Mouse (Mus musculus): ENCODE measurements around the gene Slc25a21. TPM values are rescaled to one million over a fixed set of nuclear protein-coding genes. Genes with fewer than 3 reads are reported as not detected.

The Slc25a21 gene
- total RNA-seq, 1 experiment from 2014 or later: 24.2 TPM

GRCm38 (mm10) chr12:57186126-57186525, 11.1 kb downstream of the Slc25a21 start:
- 0 out of 2 replicates have a peak, but pooled peaks have one; percentile 30 for ATAC-seq (replicated peaks; ENCODE audit: low read depth, poor library complexity, severe bottlenecking)

- ATAC-seq (replicated peaks; ENCODE audit: low read depth, poor library complexity, severe bottlenecking): peak; percentile 76
Measured at GRCm38 (mm10) chr12:57185475-57185874, 11.8 kb downstream of the Slc25a21 start.

GRCm38 (mm10) chr12:57184401-57185147, 12.7 kb downstream of the Slc25a21 start:
- no peak for ATAC-seq (replicated peaks; ENCODE audit: low read depth, poor library complexity, severe bottlenecking)

GRCm38 (mm10) chr12:57179465-57180188, 17.6 kb downstream of the Slc25a21 start:
- no peak for ATAC-seq (replicated peaks; ENCODE audit: low read depth, poor library complexity, severe bottlenecking)

GRCm38 (mm10) chr12:57178818-57179217, 18.5 kb downstream of the Slc25a21 start:
- ATAC-seq (replicated peaks; ENCODE audit: low read depth, poor library complexity, severe bottlenecking): no peak

- no peak for ATAC-seq (replicated peaks; ENCODE audit: low read depth, poor library complexity, severe bottlenecking)
Measured at GRCm38 (mm10) chr12:57163294-57163693, 34.0 kb downstream of the Slc25a21 start.

- no peak for ATAC-seq (replicated peaks; ENCODE audit: low read depth, poor library complexity, severe bottlenecking)
Measured at GRCm38 (mm10) chr12:57162840-57163239, 34.4 kb downstream of the Slc25a21 start.

GRCm38 (mm10) chr12:57159904-57160303, 37.4 kb downstream of the Slc25a21 start:
- ATAC-seq (replicated peaks; ENCODE audit: low read depth, poor library complexity, severe bottlenecking): no peak

GRCm38 (mm10) chr12:57158266-57158665, 39.0 kb downstream of the Slc25a21 start:
- no peak for ATAC-seq (replicated peaks; ENCODE audit: low read depth, poor library complexity, severe bottlenecking)

GRCm38 (mm10) chr12:57138937-57139336, 58.3 kb downstream of the Slc25a21 start:
- no peak for ATAC-seq (replicated peaks; ENCODE audit: low read depth, poor library complexity, severe bottlenecking)

- no peak for ATAC-seq (replicated peaks; ENCODE audit: low read depth, poor library complexity, severe bottlenecking)
Measured at GRCm38 (mm10) chr12:57137809-57138208, 59.5 kb downstream of the Slc25a21 start.

- ATAC-seq (replicated peaks; ENCODE audit: low read depth, poor library complexity, severe bottlenecking): no peak
Measured at GRCm38 (mm10) chr12:57118602-57119001, 78.7 kb downstream of the Slc25a21 start.

- no peak for ATAC-seq (replicated peaks; ENCODE audit: low read depth, poor library complexity, severe bottlenecking)
Measured at GRCm38 (mm10) chr12:57115516-57115915, 81.8 kb downstream of the Slc25a21 start.

- ATAC-seq (replicated peaks; ENCODE audit: low read depth, poor library complexity, severe bottlenecking): no peak
Measured at GRCm38 (mm10) chr12:57109363-57109762, 87.9 kb downstream of the Slc25a21 start.

- ATAC-seq (replicated peaks; ENCODE audit: low read depth, poor library complexity, severe bottlenecking): no peak
Measured at GRCm38 (mm10) chr12:57102322-57102721, 95.0 kb downstream of the Slc25a21 start.

- peak; percentile 42; the same call in 1 of the 2 replicates for ATAC-seq (replicated peaks; ENCODE audit: low read depth, poor library complexity, severe bottlenecking)
Measured at GRCm38 (mm10) chr12:57100549-57100948, 96.7 kb downstream of the Slc25a21 start.

GRCm38 (mm10) chr12:57099066-57099465, 98.2 kb downstream of the Slc25a21 start:
- no peak for ATAC-seq (replicated peaks; ENCODE audit: low read depth, poor library complexity, severe bottlenecking)

- no peak for ATAC-seq (replicated peaks; ENCODE audit: low read depth, poor library complexity, severe bottlenecking)
Measured at GRCm38 (mm10) chr12:57098371-57098770, 98.9 kb downstream of the Slc25a21 start.

GRCm38 (mm10) chr12:57093107-57093506, 104.2 kb downstream of the Slc25a21 start:
- no peak for ATAC-seq (replicated peaks; ENCODE audit: low read depth, poor library complexity, severe bottlenecking)

- no peak for ATAC-seq (replicated peaks; ENCODE audit: low read depth, poor library complexity, severe bottlenecking)
Measured at GRCm38 (mm10) chr12:57084519-57084918, 112.8 kb downstream of the Slc25a21 start.

GRCm38 (mm10) chr12:57083533-57083932, 113.7 kb downstream of the Slc25a21 start:
- no peak for ATAC-seq (replicated peaks; ENCODE audit: low read depth, poor library complexity, severe bottlenecking)
